ENCODE assay signal across 28 mouse cellular contexts in the genomic region with DNA sequence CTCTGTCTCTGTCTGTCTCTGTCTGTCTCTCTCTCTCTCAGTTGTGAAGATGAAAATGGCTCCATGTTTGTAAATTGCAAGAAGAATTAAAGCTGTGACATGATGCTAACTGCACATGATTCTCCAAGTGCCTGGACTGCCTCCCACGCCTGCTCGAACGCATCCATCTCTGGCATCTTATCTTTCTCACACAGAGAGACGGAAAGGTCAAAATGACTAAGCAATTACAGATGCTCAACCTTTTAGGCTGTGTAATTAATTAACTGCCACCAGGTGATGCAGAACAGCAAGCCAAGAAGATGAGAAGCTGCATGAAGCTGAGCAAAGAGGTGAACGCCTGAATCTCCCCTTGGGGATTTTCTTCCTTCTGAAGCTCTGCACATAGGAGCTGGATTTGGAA. TPM values are rescaled to one million over a fixed set of nuclear protein-coding genes. Genes with fewer than 3 reads are reported as not detected.
DNase-seq lines count a peak whose midpoint lies in the region; ATAC-seq and TF ChIP-seq lines count a peak whose summit lies in the region.
"Had no signal": no experiment of that assay in that cellular context is flagged by ENCODE, and none has a peak within 500 bp of the region (broad histone marks: within the 10 kb centered on the region; RNA-seq: fewer than 3 reads in every experiment).

No protein-coding gene starts in this region.

- H3K4me2 ChIP-seq in liver, embryonic 13.5 days, result no peak overlapping the region
- no peak overlapping the region for H3K4me2 ChIP-seq in liver, embryonic 12.5 days
- H3K4me2 ChIP-seq in midbrain, postnatal 0 days (ENCODE audit: low read depth, low read length, poor library complexity, severe bottlenecking), result no peak overlapping the region
- H3K4me2 ChIP-seq: embryonic facial prominence, embryonic 12.5 days; heart, embryonic 13.5 days; hindbrain, embryonic 14.5 days; limb, embryonic 13.5 days; neural tube, embryonic 15.5 days had no signal

- no peak overlapping the region for H3K4me3 ChIP-seq in liver, embryonic 13.5 days (replicated peaks)
- H3K4me3 ChIP-seq in liver, embryonic 12.5 days, result no peak overlapping the region
- no peak overlapping the region for H3K4me3 ChIP-seq in midbrain, postnatal 0 days (ENCODE audit: low read depth, low read length)
- no peak overlapping the region for H3K4me3 ChIP-seq in midbrain, embryonic 10.5 days
- no peak overlapping the region for H3K4me3 ChIP-seq in limb, embryonic 10.5 days
- H3K4me3 ChIP-seq: embryonic facial prominence, embryonic 12.5 days; heart, embryonic 13.5 days; limb, embryonic 13.5 days; neural tube, embryonic 15.5 days had no signal

- DNase-seq in liver, embryonic 13.5 days, result no peak
- peak; percentile 19 for DNase-seq in midbrain, postnatal 0 days (ENCODE audit: low spot score)
- DNase-seq in midbrain, embryonic 10.5 days (ENCODE audit: low spot score), result no peak
- no peak for DNase-seq in ovary, postnatal 10 days (ENCODE audit: low spot score)
- no peak for DNase-seq in limb, embryonic 10.5 days (ENCODE audit: low spot score)
- no peak for DNase-seq in testis, postnatal 14 days (ENCODE audit: low spot score)
- DNase-seq: adrenal gland, postnatal 14 days; cerebellum, adult 8-10 months; cerebellum, postnatal 36 days; embryo, embryonic 11 days; gastrocnemius, postnatal 10 days; heart, postnatal 10 days; kidney, adult 9 months; kidney, postnatal 14 days; lung, postnatal 4 days; right cerebral cortex, postnatal 25 days; thymus, adult 18-20 months; thymus, postnatal 36 days had no signal

- no peaks in the 10 kb centered on the region for H3K9me3 ChIP-seq in liver, embryonic 13.5 days (replicated peaks)
- H3K9me3 ChIP-seq in liver, embryonic 12.5 days (replicated peaks), result no peaks in the 10 kb centered on the region
- no peaks in the 10 kb centered on the region for H3K9me3 ChIP-seq in midbrain, postnatal 0 days (ENCODE audit: low read length)
- no peaks in the 10 kb centered on the region for H3K9me3 ChIP-seq in midbrain, embryonic 10.5 days (replicated peaks)
- H3K9me3 ChIP-seq in limb, embryonic 10.5 days (replicated peaks), result no peaks in the 10 kb centered on the region
- H3K9me3 ChIP-seq: embryonic facial prominence, embryonic 12.5 days; heart, embryonic 13.5 days; limb, embryonic 13.5 days; neural tube, embryonic 15.5 days had no signal

- ATAC-seq in liver, embryonic 13.5 days (ENCODE audit: low read depth), result peak; percentile 54; the same call in 1 of the 2 replicates
- ATAC-seq in liver, embryonic 12.5 days, result no peak
- no peak for ATAC-seq in midbrain, postnatal 0 days (ENCODE audit: low FRiP score)
- ATAC-seq in erythroblast, adult 5-6 weeks (replicated peaks; ENCODE audit: low FRiP score, poor library complexity, severe bottlenecking), result peak; percentile 62; the same call in 1 of the 2 replicates
- ATAC-seq: forebrain, embryonic 16.5 days; intestine, postnatal 0 days had no signal

- no peaks in the 10 kb centered on the region for H3K36me3 ChIP-seq in liver, embryonic 13.5 days
- H3K36me3 ChIP-seq in liver, embryonic 12.5 days, result no peaks in the 10 kb centered on the region
- H3K36me3 ChIP-seq in midbrain, postnatal 0 days (ENCODE audit: insufficient read depth, low read length), result no peaks in the 10 kb centered on the region; the same call in 1 of the 2 replicates
- H3K36me3 ChIP-seq in midbrain, embryonic 10.5 days, result no peaks in the 10 kb centered on the region
- no peaks in the 10 kb centered on the region for H3K36me3 ChIP-seq in limb, embryonic 10.5 days
- H3K36me3 ChIP-seq: embryonic facial prominence, embryonic 12.5 days; heart, embryonic 13.5 days; limb, embryonic 13.5 days had no signal

- H3K4me1 ChIP-seq in liver, embryonic 13.5 days (replicated peaks), result peaks cover 21% of the 10 kb centered on the region
- H3K4me1 ChIP-seq in liver, embryonic 12.5 days, result peaks cover 19% of the 10 kb centered on the region
- H3K4me1 ChIP-seq in midbrain, postnatal 0 days (ENCODE audit: insufficient read depth, low read length), result no peaks in the 10 kb centered on the region
- H3K4me1 ChIP-seq in midbrain, embryonic 10.5 days, result no peaks in the 10 kb centered on the region
- H3K4me1 ChIP-seq in limb, embryonic 10.5 days, result no peaks in the 10 kb centered on the region
- H3K4me1 ChIP-seq: embryonic facial prominence, embryonic 12.5 days; heart, embryonic 13.5 days; limb, embryonic 13.5 days; neural tube, embryonic 15.5 days had no signal

- 33% methylated on average over 5 of the region's 5 CpGs for WGBS in liver, embryonic 13.5 days (ENCODE audit: insufficient replicate concordance)
- WGBS in liver, embryonic 12.5 days (ENCODE audit: insufficient replicate concordance), result 35% methylated on average over 5 of the region's 5 CpGs
- 81% methylated on average over 5 of the region's 5 CpGs for WGBS in midbrain, postnatal 0 days
- WGBS in midbrain, embryonic 10.5 days, result 83% methylated on average over 5 of the region's 5 CpGs
- WGBS in limb, embryonic 10.5 days, result 41% methylated on average over 5 of the region's 5 CpGs

- TF ChIP-seq CTCF in midbrain, postnatal 0 days (IDR thresholded peaks at IDR 0.05), result no peak

- no peaks in the 10 kb centered on the region for H3K27me3 ChIP-seq in liver, embryonic 13.5 days
- no peaks in the 10 kb centered on the region for H3K27me3 ChIP-seq in liver, embryonic 12.5 days (replicated peaks)
- no peaks in the 10 kb centered on the region for H3K27me3 ChIP-seq in midbrain, postnatal 0 days (ENCODE audit: insufficient read depth, low read length)
- H3K27me3 ChIP-seq in midbrain, embryonic 10.5 days (ENCODE audit: low read depth, poor library complexity, severe bottlenecking), result no peaks in the 10 kb centered on the region
- no peaks in the 10 kb centered on the region for H3K27me3 ChIP-seq in limb, embryonic 10.5 days (ENCODE audit: low read depth, poor library complexity, severe bottlenecking)
- H3K27me3 ChIP-seq: CH12.LX; embryonic facial prominence, embryonic 12.5 days; heart, embryonic 13.5 days; limb, embryonic 13.5 days; neural tube, embryonic 15.5 days had no signal

- H3K9ac ChIP-seq in liver, embryonic 13.5 days, result no peak overlapping the region
- H3K9ac ChIP-seq in liver, embryonic 12.5 days, result no peak overlapping the region
- H3K9ac ChIP-seq in midbrain, postnatal 0 days (replicated peaks; ENCODE audit: low read length, poor library complexity, severe bottlenecking), result no peak overlapping the region
- H3K9ac ChIP-seq: embryonic facial prominence, embryonic 12.5 days; heart, embryonic 13.5 days; hindbrain, embryonic 14.5 days; limb, embryonic 13.5 days; neural tube, embryonic 15.5 days had no signal

- no peak overlapping the region for H3K27ac ChIP-seq in liver, embryonic 13.5 days
- H3K27ac ChIP-seq in liver, embryonic 12.5 days, result no peak overlapping the region
- H3K27ac ChIP-seq in midbrain, postnatal 0 days (ENCODE audit: low read depth, low read length), result no peak overlapping the region
- no peak overlapping the region for H3K27ac ChIP-seq in midbrain, embryonic 10.5 days (replicated peaks)
- no peak overlapping the region for H3K27ac ChIP-seq in limb, embryonic 10.5 days
- H3K27ac ChIP-seq: embryonic facial prominence, embryonic 12.5 days; heart, embryonic 13.5 days; hindbrain, embryonic 14.5 days; limb, embryonic 13.5 days; neural tube, embryonic 15.5 days had no signal

RNA-seq across cellular contexts. Expression of a gene that starts 23.2 kb away (rescaled TPM):
- 15.2 and 15.5 TPM in 2 replicates for polyA plus RNA-seq in liver, embryonic 13.5 days (2015; fragmentation: Nextera tagmentation; extraction: Ambion mirVana)
- polyA plus RNA-seq in liver, embryonic 12.5 days (2016; fragmentation: Nextera tagmentation; extraction: Ambion mirVana), result 18.2 and 18.7 TPM in 2 replicates
- 22.7 and 25.8 TPM in 2 replicates for total RNA-seq in midbrain, postnatal 0 days (2014; rRNA removed)
- polyA plus RNA-seq in midbrain, postnatal 0 days (2015; fragmentation: Nextera tagmentation; extraction: Ambion mirVana), result 88.6 and 89.5 TPM in 2 replicates
- 52.9 and 56.6 TPM in 2 replicates for polyA plus RNA-seq in midbrain, embryonic 10.5 days (2016; fragmentation: Nextera tagmentation; extraction: Ambion mirVana)
- total RNA-seq in erythroblast, adult 5-6 weeks (2015; ENCODE audit: low replicate concordance), result 4.6 and 9.6 TPM in 2 replicates
- total RNA-seq in erythroblast, adult 5-6 weeks (2017; ENCODE audit: low replicate concordance), result 2.4 and 9.2 TPM in 2 replicates
- polyA plus RNA-seq in limb, embryonic 10.5 days (2016; fragmentation: Nextera tagmentation; extraction: Ambion mirVana), result 42.3 and 46.4 TPM in 2 replicates

Comparison
In these comparisons a context has a peak if more than half of its experiments do, and no peak if none do; other contexts are left out.
1. ATAC-seq: peak in liver, embryonic 13.5 days (single experiment) and erythroblast, adult 5-6 weeks (single experiment); none in liver, embryonic 12.5 days (single experiment) and midbrain, postnatal 0 days (single experiment).